Mouse (Mus musculus): ENCODE results near the gene Galnt17. TPM values are rescaled to one million over a fixed set of nuclear protein-coding genes. Genes with fewer than 3 reads are reported as not detected.

Galnt17 gene
- polyA plus RNA-seq, 1 experiment from 2014 or later, result 0.57 TPM

- DNase-seq (ENCODE audit: low spot score), result no peak
These were observed 377.3 kb downstream of the Galnt17 start for GRCm38 (mm10) chr5:130930999-130931398.

GRCm38 (mm10) chr5:130927794-130928149 is 380.5 kb downstream of the Galnt17 start:
- DNase-seq (ENCODE audit: low spot score), result no peak

GRCm38 (mm10) chr5:130927138-130927793 is 381.0 kb downstream of the Galnt17 start:
- no peak for DNase-seq (ENCODE audit: low spot score)

- no peak for DNase-seq (ENCODE audit: low spot score)
These were observed 382.6 kb downstream of the Galnt17 start for GRCm38 (mm10) chr5:130925681-130926080.

- DNase-seq (ENCODE audit: low spot score), result no peak
These were observed 384.0 kb downstream of the Galnt17 start for GRCm38 (mm10) chr5:130924245-130924827.

- DNase-seq (ENCODE audit: low spot score), result no peak
These were observed 388.3 kb downstream of the Galnt17 start for GRCm38 (mm10) chr5:130919969-130920368.

- DNase-seq (ENCODE audit: low spot score), result no peak
These were observed 393.7 kb downstream of the Galnt17 start for GRCm38 (mm10) chr5:130914606-130915005.

GRCm38 (mm10) chr5:130911551-130911950 is 396.7 kb downstream of the Galnt17 start:
- no peak for DNase-seq (ENCODE audit: low spot score)

- no peak for DNase-seq (ENCODE audit: low spot score)
These were observed 406.6 kb downstream of the Galnt17 start for GRCm38 (mm10) chr5:130901736-130902135.

- DNase-seq (ENCODE audit: low spot score), result no peak
These were observed 412.3 kb downstream of the Galnt17 start for GRCm38 (mm10) chr5:130895991-130896390.

GRCm38 (mm10) chr5:130891735-130892134 is 416.6 kb downstream of the Galnt17 start:
- no peak for DNase-seq (ENCODE audit: low spot score)

GRCm38 (mm10) chr5:130880331-130880730 is 428.0 kb downstream of the Galnt17 start:
- no peak for DNase-seq (ENCODE audit: low spot score)

GRCm38 (mm10) chr5:130875391-130875790 is 432.9 kb downstream of the Galnt17 start:
- DNase-seq (ENCODE audit: low spot score), result no peak

GRCm38 (mm10) chr5:130871086-130871485 is 437.2 kb downstream of the Galnt17 start:
- DNase-seq (ENCODE audit: low spot score), result no peak

GRCm38 (mm10) chr5:130869869-130870268 is 438.4 kb downstream of the Galnt17 start:
- no peak for DNase-seq (ENCODE audit: low spot score)

GRCm38 (mm10) chr5:130862302-130862701 is 446.0 kb downstream of the Galnt17 start:
- DNase-seq (ENCODE audit: low spot score), result no peak

GRCm38 (mm10) chr5:130859736-130860135 is 448.6 kb downstream of the Galnt17 start:
- no peak for DNase-seq (ENCODE audit: low spot score)

- no peak for DNase-seq (ENCODE audit: low spot score)
These were observed 449.6 kb downstream of the Galnt17 start for GRCm38 (mm10) chr5:130858706-130859105.

GRCm38 (mm10) chr5:130858148-130858547 is 450.1 kb downstream of the Galnt17 start:
- DNase-seq (ENCODE audit: low spot score), result peak; percentile 28

GRCm38 (mm10) chr5:130854430-130854829 is 453.9 kb downstream of the Galnt17 start:
- DNase-seq (ENCODE audit: low spot score), result no peak

- DNase-seq (ENCODE audit: low spot score), result peak; percentile 77
These were observed 454.9 kb downstream of the Galnt17 start for GRCm38 (mm10) chr5:130853371-130853770.

- DNase-seq (ENCODE audit: low spot score), result no peak
These were observed 456.1 kb downstream of the Galnt17 start for GRCm38 (mm10) chr5:130852182-130852581.

GRCm38 (mm10) chr5:130849610-130850009 is 458.7 kb downstream of the Galnt17 start:
- DNase-seq (ENCODE audit: low spot score), result no peak

All from thymus, postnatal 0 days (tissue).